Mouse (Mus musculus) lung, postnatal 0 days (tissue): ENCODE results near the gene Atr. TPM values are rescaled to one million over a fixed set of nuclear protein-coding genes. Genes with fewer than 3 reads are reported as not detected.

Experiments
- ATAC-seq: fragments of 200-750 bp; cut with Nextera tagmentation; 2 replicates; pipeline ENCODE4 v1.8.0; 2017; ENCODE audit warnings: moderate library complexity
- DNase-seq: peaks from one replicate; pipeline ENCODE4 v3.0.0-alpha.2; 2016; ENCODE audit warnings: low spot score
- H3K27ac ChIP-seq: fragments of 300-500 bp; sonication (generic); 2 replicates; pipeline ENCODE4 v1.5.1; 2014; ENCODE audit warnings: antibody characterized with exemption, mild to moderate bottlenecking, low read length, mixed read lengths
- H3K27me3 ChIP-seq: fragments of 300-500 bp; sonication (generic); replicated peaks from 2 replicates; pipeline ENCODE4 v1.6.1; 2014; ENCODE audit warnings: low read length, mixed read lengths; ENCODE audit not compliant: insufficient read depth
- H3K36me3 ChIP-seq: fragments of 300-500 bp; sonication (generic); 2 replicates; pipeline ENCODE4 v1.6.1; 2014; ENCODE audit warnings: low read length, mixed read lengths; ENCODE audit not compliant: insufficient read depth
- H3K4me1 ChIP-seq: fragments of 300-500 bp; sonication (generic); 2 replicates; pipeline ENCODE4 v1.6.1; 2014; ENCODE audit warnings: antibody characterized with exemption, low read depth, low read length, mixed read lengths; ENCODE audit not compliant: insufficient read depth
- H3K4me2 ChIP-seq: fragments of 300-500 bp; sonication (generic); replicated peaks from 2 replicates; pipeline ENCODE4 v1.6.1; 2014; ENCODE audit warnings: low read depth, mild to moderate bottlenecking, low read length, moderate library complexity, mixed read lengths
- H3K4me3 ChIP-seq: fragments of 300-500 bp; sonication (generic); 2 replicates; pipeline ENCODE4 v1.5.1; 2014; ENCODE audit warnings: low read depth, low read length
- H3K9ac ChIP-seq: fragments of 300-500 bp; sonication (generic); replicated peaks from 2 replicates; pipeline ENCODE4 v1.6.1; 2014; ENCODE audit warnings: low read depth, mild to moderate bottlenecking
- H3K9me3 ChIP-seq: fragments of 300-500 bp; sonication (generic); 2 replicates; pipeline ENCODE4 v1.6.1; 2016; ENCODE audit warnings: low read length, mixed read lengths
- CTCF ChIP-seq: IDR thresholded peaks from 2 replicates; pipeline ENCODE4 v1.5.1; 2016; ENCODE audit warnings: antibody characterized with exemption, mild to moderate bottlenecking
- EP300 ChIP-seq: IDR thresholded peaks from 2 replicates; pipeline ENCODE4 v1.6.1; 2016; ENCODE audit warnings: antibody characterized with exemption, mild to moderate bottlenecking, control low read depth
- WGBS: fragments of 180-500 bp; shearing (Covaris S2); extraction: QIAGEN DNeasy Blood & Tissue Kit; methylation state at CpG from one replicate; pipeline ENCODE4 v1.1.7; 2014; 5-methylcytosine and 5-hydroxymethylcytosine counted together
- polyA plus RNA-seq: library from polyadenylated mRNA; unstranded; fragments of >200 nt; fragmentation: Nextera tagmentation; extraction: Ambion mirVana; gene quantifications from 2 replicates; pipeline ENCODE4 v1.2.1, GENCODE M21; 2015

Gene Atr
- polyA plus RNA-seq, 1 experiment from 2014 or later: 4.9 TPM

GRCm38 (mm10) chr9:95858027-95858570 lies 702 bp downstream of the Atr start:
- WGBS: under 1% methylated on average over 31 of the region's 31 CpGs
- peak; percentile 58 for DNase-seq
- H3K27ac ChIP-seq: peak overlapping the region; percentile 71

GRCm38 (mm10) chr9:95878246-95878645 lies 20.8 kb downstream of the Atr start:
- no peak overlapping the region for H3K4me3 ChIP-seq
- no peak overlapping the region for H3K9ac ChIP-seq
- DNase-seq (no peak), ATAC-seq (no peak)
- no peaks in the 10 kb centered on the region for H3K4me1 ChIP-seq
- no peaks in the 10 kb centered on the region for H3K27me3 ChIP-seq
- H3K27ac ChIP-seq: no peak overlapping the region
- H3K36me3 ChIP-seq: no peaks in the 10 kb centered on the region; the same call in 1 of the 2 replicates
- no peak for TF ChIP-seq EP300
- no peak for TF ChIP-seq CTCF
- H3K4me2 ChIP-seq: no peak overlapping the region
- no peaks in the 10 kb centered on the region for H3K9me3 ChIP-seq
- 87% methylated on average over 5 of the region's 5 CpGs for WGBS

More at GRCm38 (mm10) chr9:95858027-95858570, 702 bp downstream of the Atr start:
- peak overlapping the region; percentile 86 for H3K4me3 ChIP-seq
- no peaks in the 10 kb centered on the region for H3K36me3 ChIP-seq
- no peak for TF ChIP-seq EP300
- ATAC-seq: peak; percentile 28
- H3K27me3 ChIP-seq: no peaks in the 10 kb centered on the region
- H3K9me3 ChIP-seq: no peaks in the 10 kb centered on the region
- H3K4me2 ChIP-seq: peak overlapping the region; percentile 95
- no peaks in the 10 kb centered on the region for H3K4me1 ChIP-seq
- peak overlapping the region; percentile 76 for H3K9ac ChIP-seq

GRCm38 (mm10) chr9:95882751-95883150 lies 25.4 kb downstream of the Atr start:
- no peaks in the 10 kb centered on the region for H3K9me3 ChIP-seq
- no peak overlapping the region for H3K9ac ChIP-seq
- H3K4me3 ChIP-seq: no peak overlapping the region
- TF ChIP-seq CTCF (no peak), EP300 (no peak)
- ATAC-seq: no peak
- no peak overlapping the region for H3K27ac ChIP-seq
- 91% methylated on average over 2 of the region's 2 CpGs for WGBS
- no peak overlapping the region for H3K4me2 ChIP-seq
- H3K27me3 ChIP-seq: no peaks in the 10 kb centered on the region
- H3K4me1 ChIP-seq: no peaks in the 10 kb centered on the region
- DNase-seq: no peak
- peaks cover 5% of the 10 kb centered on the region; the same call in 1 of the 2 replicates for H3K36me3 ChIP-seq

- WGBS: 60% methylated on average over 5 of the region's 5 CpGs
- H3K36me3 ChIP-seq: 0 out of 2 replicates have a peak, but pooled peaks cover 4% of the 10 kb centered on the region
These were observed 40.0 kb downstream of the Atr start for GRCm38 (mm10) chr9:95897392-95897791.

GRCm38 (mm10) chr9:95932855-95933254 lies 75.5 kb downstream of the Atr start:
- H3K9me3 ChIP-seq: no peaks in the 10 kb centered on the region
- H3K27ac ChIP-seq: no peak overlapping the region
- H3K4me1 ChIP-seq: no peaks in the 10 kb centered on the region
- no peaks in the 10 kb centered on the region for H3K27me3 ChIP-seq
- H3K4me3 ChIP-seq: no peak overlapping the region
- ATAC-seq (no peak), DNase-seq (no peak)
- no peak overlapping the region for H3K4me2 ChIP-seq
- TF ChIP-seq CTCF: no peak
- no peak for TF ChIP-seq EP300
- no peaks in the 10 kb centered on the region for H3K36me3 ChIP-seq
- no peak overlapping the region for H3K9ac ChIP-seq

More at GRCm38 (mm10) chr9:95897392-95897791, 40.0 kb downstream of the Atr start:
- DNase-seq: no peak
- no peak for ATAC-seq
- no peak overlapping the region for H3K9ac ChIP-seq
- H3K9me3 ChIP-seq: no peaks in the 10 kb centered on the region
- H3K4me2 ChIP-seq: no peak overlapping the region
- no peaks in the 10 kb centered on the region for H3K27me3 ChIP-seq
- H3K27ac ChIP-seq: no peak overlapping the region
- TF ChIP-seq CTCF (no peak), EP300 (no peak)
- no peak overlapping the region for H3K4me3 ChIP-seq
- H3K4me1 ChIP-seq: no peaks in the 10 kb centered on the region

- Histone ChIP-seq H3K4me3 (peak overlapping the region; percentile 98; the same call in 1 of the 2 replicates), H3K27me3 (no peaks in the 10 kb centered on the region), H3K4me1 (no peaks in the 10 kb centered on the region), H3K36me3 (no peaks in the 10 kb centered on the region), H3K9ac (no peak overlapping the region), H3K9me3 (no peaks in the 10 kb centered on the region), H3K4me2 (peak overlapping the region; percentile 52; the same call in 1 of the 2 replicates), H3K27ac (no peak overlapping the region)
- no peak for TF ChIP-seq CTCF
- no peak for TF ChIP-seq EP300
- no peak for ATAC-seq
- 64% methylated on average over 4 of the region's 4 CpGs for WGBS
- peak; percentile 15 for DNase-seq
These were observed 96.3 kb downstream of the Atr start for GRCm38 (mm10) chr9:95953658-95954057.
